Mouse (Mus musculus) midbrain, embryonic 15.5 days (tissue): ENCODE measurements at regions not wholly inside any gene's neighbourhood (a gene's known extent, or its start where the extent isn't known, plus 50 kb on each side); places are given as distances from the start of the nearest gene placed in this dataset.
"Not testable (repeated sequence)": the region's sequence is repeated elsewhere in the genome, so short reads cannot be mapped to it uniquely, and the experiment has no call there.

Experiments
- ATAC-seq: fragments of 200-750 bp; cut with Nextera tagmentation; replicated peaks from 2 replicates; pipeline ENCODE4 v1.8.0; 2017; ENCODE audit warnings: moderate TSS enrichment
- H3K27ac ChIP-seq: fragments of 300-500 bp; sonication (generic); 2 replicates; pipeline ENCODE4 v1.5.1; 2015; ENCODE audit warnings: mild to moderate bottlenecking, inconsistent platforms
- H3K27me3 ChIP-seq: fragments of 300-500 bp; sonication (generic); replicated peaks from 2 replicates; pipeline ENCODE4 v1.6.1; 2015; ENCODE audit warnings: inconsistent platforms
- H3K36me3 ChIP-seq: fragments of 300-500 bp; sonication (generic); replicated peaks from 2 replicates; pipeline ENCODE4 v1.6.1; 2015; ENCODE audit warnings: inconsistent platforms
- H3K4me1 ChIP-seq: fragments of 300-500 bp; sonication (generic); 2 replicates; pipeline ENCODE4 v1.6.1; 2015; ENCODE audit warnings: inconsistent platforms
- H3K4me2 ChIP-seq: fragments of 300-500 bp; sonication (generic); 2 replicates; pipeline ENCODE4 v1.6.1; 2015; ENCODE audit warnings: inconsistent platforms, mild to moderate bottlenecking, moderate library complexity
- H3K4me3 ChIP-seq: fragments of 300-500 bp; sonication (generic); 2 replicates; pipeline ENCODE4 v1.5.1; 2015; ENCODE audit warnings: mild to moderate bottlenecking, inconsistent platforms
- H3K9ac ChIP-seq: fragments of 300-500 bp; sonication (generic); 2 replicates; pipeline ENCODE4 v1.6.1; 2015; ENCODE audit warnings: mild to moderate bottlenecking, inconsistent platforms
- H3K9me3 ChIP-seq: fragments of 300-500 bp; sonication (generic); 2 replicates; pipeline ENCODE4 v1.6.1; 2016; ENCODE audit warnings: inconsistent platforms
- WGBS: fragments of 180-500 bp; shearing (Covaris S2); methylation state at CpG from one replicate; pipeline ENCODE4 v1.1.7; 2015; ENCODE audit warnings: mixed read lengths; 5-methylcytosine and 5-hydroxymethylcytosine counted together

DNA sequence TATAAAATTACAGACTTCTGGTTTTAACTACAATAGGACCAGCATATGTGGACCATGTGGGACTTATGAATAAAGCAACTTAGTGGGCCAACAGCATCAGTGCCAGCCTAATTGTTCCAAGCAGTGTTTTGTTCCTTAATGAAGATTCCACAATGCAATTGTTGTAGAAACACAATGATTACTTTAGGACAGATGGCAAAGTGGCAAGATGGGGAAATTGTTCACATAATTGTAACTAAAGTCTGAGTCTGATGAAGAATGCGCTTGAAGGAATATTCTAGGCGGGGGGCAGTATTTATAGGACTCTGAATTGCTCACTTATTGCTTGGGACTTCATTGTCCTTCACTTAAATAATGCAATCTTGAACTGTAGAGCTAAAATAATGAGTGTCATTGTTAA, 253.4 kb upstream of the Kcnj3 start:
- no peak overlapping the region for H3K4me2 ChIP-seq
- 76% methylated on average over 2 of the region's 2 CpGs for WGBS
- no peak for ATAC-seq

DNA sequence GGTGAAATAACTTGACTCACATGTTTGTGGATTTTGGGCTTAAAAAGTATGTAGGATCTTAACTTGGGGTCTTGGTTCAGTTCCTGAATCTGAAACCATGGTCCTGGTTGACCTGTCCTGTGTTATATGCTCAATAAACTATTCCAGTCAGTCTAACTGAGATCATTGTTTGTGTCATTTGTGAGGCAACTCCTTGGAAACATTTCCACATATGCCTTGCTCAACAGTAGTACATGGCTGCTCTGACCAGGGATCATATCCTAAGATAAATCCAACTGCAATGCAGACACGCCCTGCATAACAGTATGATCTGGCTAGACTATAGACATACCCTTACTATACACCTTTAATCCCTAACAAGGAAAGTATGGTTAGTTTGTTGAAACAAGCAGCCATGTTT, 228.9 kb upstream of the Kcnj3 start:
- H3K27me3 ChIP-seq, result no peaks in the 10 kb centered on the region
- H3K4me3 ChIP-seq, result no peak overlapping the region
- no peaks in the 10 kb centered on the region for H3K36me3 ChIP-seq
- 93% methylated on average over 1 of the region's 1 CpGs for WGBS
- H3K4me1 ChIP-seq, result no peaks in the 10 kb centered on the region
- no peak for ATAC-seq
- H3K9me3 ChIP-seq, result no peaks in the 10 kb centered on the region
- H3K27ac ChIP-seq, result no peak overlapping the region
- no peak overlapping the region for H3K4me2 ChIP-seq
- no peak overlapping the region for H3K9ac ChIP-seq

More for the DNA sequence above, 253.4 kb upstream of the Kcnj3 start:
- no peaks in the 10 kb centered on the region for H3K9me3 ChIP-seq
- H3K27ac ChIP-seq, result no peak overlapping the region
- H3K36me3 ChIP-seq, result no peaks in the 10 kb centered on the region
- no peaks in the 10 kb centered on the region for H3K27me3 ChIP-seq
- H3K4me1 ChIP-seq, result no peaks in the 10 kb centered on the region
- H3K4me3 ChIP-seq, result no peak overlapping the region
- no peak overlapping the region for H3K9ac ChIP-seq

DNA sequence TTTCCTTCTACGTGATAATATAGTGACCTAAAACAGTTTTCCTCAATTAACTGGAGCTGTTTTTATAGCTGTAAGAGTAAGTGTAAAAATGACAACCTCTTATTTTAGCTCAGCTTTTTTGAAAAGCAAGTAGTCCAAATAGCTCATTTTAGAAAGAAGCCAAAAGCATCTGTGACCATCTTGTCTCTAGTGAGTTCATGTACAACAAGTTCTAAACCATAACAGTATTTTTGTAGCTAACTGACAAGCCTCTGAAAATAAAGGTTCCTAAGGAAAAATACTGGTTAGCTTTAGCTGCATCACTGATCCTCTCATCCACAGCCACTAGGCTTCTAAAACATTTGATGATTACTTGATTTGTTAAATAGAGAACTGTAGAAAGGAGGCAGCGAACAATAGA, 227.2 kb upstream of the Kcnj3 start:
- Histone ChIP-seq H3K27ac (no peak overlapping the region), H3K27me3 (no peaks in the 10 kb centered on the region), H3K4me2 (no peak overlapping the region), H3K4me3 (no peak overlapping the region), H3K36me3 (no peaks in the 10 kb centered on the region), H3K9me3 (no peaks in the 10 kb centered on the region), H3K4me1 (no peaks in the 10 kb centered on the region), H3K9ac (no peak overlapping the region)
- no peak for ATAC-seq
- 87% methylated on average over 2 of the region's 2 CpGs for WGBS

DNA sequence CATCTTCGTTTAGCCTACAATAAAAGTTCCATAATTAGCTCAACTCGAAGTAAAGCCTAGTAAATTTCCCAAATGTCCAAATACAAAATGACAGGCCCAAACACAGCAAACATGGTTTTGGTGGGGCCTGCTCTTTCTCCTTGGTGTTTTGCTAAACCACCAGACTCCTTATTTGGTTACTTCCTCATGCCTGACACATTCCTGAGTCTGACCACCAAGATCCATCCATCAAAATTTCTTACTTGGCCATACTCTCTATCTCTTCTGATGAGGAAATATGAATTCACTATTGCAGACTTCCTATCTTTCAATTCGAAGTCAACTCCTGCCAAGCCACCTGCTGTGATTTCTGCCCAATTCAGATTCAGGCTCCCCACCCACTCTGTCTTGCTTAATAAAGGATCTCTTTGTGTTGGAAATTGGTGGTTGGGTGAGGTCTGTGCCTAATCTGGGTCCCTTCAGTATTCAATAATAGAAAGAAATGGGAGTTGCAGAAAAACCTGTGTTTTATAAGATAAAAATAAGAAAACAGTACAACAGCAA, 225.9 kb upstream of the Kcnj3 start:
- no peaks in the 10 kb centered on the region for H3K27me3 ChIP-seq
- no peak for ATAC-seq
- WGBS, result 62% methylated on average over 3 of the region's 3 CpGs

DNA sequence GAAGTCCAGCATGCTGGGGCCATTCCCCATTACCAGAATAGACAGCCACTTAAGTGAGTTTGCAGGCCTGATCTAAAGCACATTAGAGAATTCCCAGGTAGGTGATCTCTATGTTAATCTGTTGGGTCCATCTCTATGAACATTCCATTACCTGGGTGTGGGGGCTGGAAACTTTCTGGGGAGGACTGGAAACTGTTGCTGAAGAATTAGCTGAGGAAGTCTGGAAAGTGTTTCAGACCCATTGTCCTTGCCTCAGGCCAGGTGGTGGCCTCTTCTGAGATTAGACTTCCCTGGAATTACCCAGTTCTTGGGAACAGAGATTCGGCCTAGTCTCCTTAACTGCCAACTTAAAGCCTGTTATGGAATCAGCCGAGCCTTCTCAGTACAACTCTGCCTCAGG, 224.5 kb upstream of the Kcnj3 start:
- Histone ChIP-seq H3K4me2 (no peak overlapping the region), H3K9me3 (no peaks in the 10 kb centered on the region), H3K27ac (no peak overlapping the region), H3K4me3 (no peak overlapping the region), H3K27me3 (no peaks in the 10 kb centered on the region), H3K36me3 (no peaks in the 10 kb centered on the region), H3K4me1 (no peaks in the 10 kb centered on the region), H3K9ac (no peak overlapping the region)
- ATAC-seq, result no peak
- 84% methylated on average over 2 of the region's 2 CpGs for WGBS

More for the DNA sequence above, 225.9 kb upstream of the Kcnj3 start:
- no peaks in the 10 kb centered on the region for H3K9me3 ChIP-seq
- no peak overlapping the region for H3K27ac ChIP-seq
- H3K4me2 ChIP-seq, result no peak overlapping the region
- no peaks in the 10 kb centered on the region for H3K36me3 ChIP-seq
- no peak overlapping the region for H3K4me3 ChIP-seq
- no peaks in the 10 kb centered on the region for H3K4me1 ChIP-seq
- H3K9ac ChIP-seq, result no peak overlapping the region

DNA sequence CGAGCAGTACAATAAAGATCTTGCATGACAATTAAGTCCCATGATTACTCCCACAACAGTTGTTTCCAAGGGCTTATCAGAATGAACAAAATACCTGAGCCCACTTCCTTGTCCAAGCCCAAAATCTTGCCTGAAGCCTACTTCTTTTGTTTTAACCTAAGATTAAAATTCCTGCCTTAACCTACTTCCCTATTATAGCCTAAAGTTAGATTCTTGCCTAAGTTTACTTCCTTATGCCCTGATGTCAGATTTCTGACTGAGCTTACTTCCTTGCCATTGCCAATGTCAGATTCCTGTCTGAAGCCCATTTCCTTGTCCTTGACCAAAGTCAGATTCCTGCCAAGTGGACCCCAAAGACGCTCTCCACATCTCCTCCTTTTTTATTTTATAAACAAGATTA, 213.7 kb upstream of the Kcnj3 start:
- no peak for ATAC-seq
- no peaks in the 10 kb centered on the region for H3K9me3 ChIP-seq
- H3K4me3 ChIP-seq, result no peak overlapping the region
- H3K9ac ChIP-seq, result no peak overlapping the region
- no peaks in the 10 kb centered on the region for H3K27me3 ChIP-seq
- no peaks in the 10 kb centered on the region for H3K36me3 ChIP-seq
- H3K4me1 ChIP-seq, result no peaks in the 10 kb centered on the region
- no peak overlapping the region for H3K27ac ChIP-seq
- WGBS, result 73% methylated on average over 2 of the region's 2 CpGs
- no peak overlapping the region for H3K4me2 ChIP-seq

DNA sequence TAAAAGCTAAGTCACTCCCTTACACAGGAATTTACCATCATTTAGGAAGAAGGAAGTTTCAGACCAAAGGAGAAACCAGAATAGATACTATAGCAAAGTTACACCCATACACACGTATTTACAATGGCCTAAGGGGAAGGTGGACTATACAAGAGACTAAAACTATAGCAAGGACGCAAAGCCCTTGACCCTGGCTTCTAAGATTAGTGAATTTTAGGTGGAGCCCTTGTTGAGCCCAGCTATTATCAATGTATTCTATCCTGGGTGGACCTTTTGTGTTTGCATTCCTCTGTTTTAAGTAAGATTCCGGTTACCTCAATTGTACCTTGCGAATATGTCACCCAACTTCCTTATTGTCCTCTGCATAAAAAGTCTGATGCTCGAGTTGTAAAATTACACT, 213.0 kb upstream of the Kcnj3 start:
- not testable (repeated sequence) for ATAC-seq
- WGBS, result 90% methylated on average over 5 of the region's 5 CpGs

DNA sequence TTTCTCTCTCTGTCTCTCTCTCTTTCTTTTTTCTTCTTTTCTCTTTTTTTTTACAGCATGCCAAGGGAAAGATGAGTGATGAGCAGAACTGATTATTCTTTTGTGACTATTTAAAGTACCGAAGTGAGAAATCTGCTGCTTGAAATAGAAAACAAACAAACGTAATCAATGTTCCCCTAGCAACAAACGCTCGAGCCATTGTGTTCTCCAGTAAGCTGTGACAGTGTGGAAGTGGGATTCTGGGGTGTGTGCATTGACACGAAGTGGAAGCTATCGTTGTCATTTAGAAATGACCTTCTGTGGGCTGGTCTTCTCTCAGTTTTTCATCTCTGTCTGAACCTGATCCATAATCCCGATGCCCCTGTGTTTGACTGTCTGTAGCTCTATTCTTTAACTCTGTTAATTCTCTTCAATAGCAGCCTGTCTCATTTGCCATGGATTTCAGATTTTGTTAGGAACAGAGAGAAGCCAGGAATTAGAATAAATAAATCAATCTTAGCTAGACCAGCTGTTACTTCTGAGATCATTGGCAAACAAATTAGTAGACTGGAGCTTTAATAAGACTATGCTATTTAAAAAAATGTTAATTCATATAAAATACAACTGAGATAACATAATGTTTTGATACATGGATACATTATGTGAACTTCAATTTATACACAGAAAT, 207.5 kb upstream of the Kcnj3 start:
- 33% methylated on average over 7 of the region's 7 CpGs for WGBS
- H3K4me3 ChIP-seq, result no peak overlapping the region
- H3K27ac ChIP-seq, result no peak overlapping the region
- no peak overlapping the region for H3K4me2 ChIP-seq
- H3K9ac ChIP-seq, result no peak overlapping the region
- H3K4me1 ChIP-seq, result no peaks in the 10 kb centered on the region
- no peaks in the 10 kb centered on the region for H3K27me3 ChIP-seq
- H3K9me3 ChIP-seq, result no peaks in the 10 kb centered on the region
- no peaks in the 10 kb centered on the region for H3K36me3 ChIP-seq
- ATAC-seq, result peak; percentile 42; the same call in 1 of the 2 replicates

More for the DNA sequence above, 213.0 kb upstream of the Kcnj3 start:
- H3K4me2 ChIP-seq, H3K27me3 ChIP-seq, H3K9me3 ChIP-seq, H3K36me3 ChIP-seq, H3K9ac ChIP-seq, H3K27ac ChIP-seq, H3K4me1 ChIP-seq, H3K4me3 ChIP-seq: not testable (repeated sequence)

DNA sequence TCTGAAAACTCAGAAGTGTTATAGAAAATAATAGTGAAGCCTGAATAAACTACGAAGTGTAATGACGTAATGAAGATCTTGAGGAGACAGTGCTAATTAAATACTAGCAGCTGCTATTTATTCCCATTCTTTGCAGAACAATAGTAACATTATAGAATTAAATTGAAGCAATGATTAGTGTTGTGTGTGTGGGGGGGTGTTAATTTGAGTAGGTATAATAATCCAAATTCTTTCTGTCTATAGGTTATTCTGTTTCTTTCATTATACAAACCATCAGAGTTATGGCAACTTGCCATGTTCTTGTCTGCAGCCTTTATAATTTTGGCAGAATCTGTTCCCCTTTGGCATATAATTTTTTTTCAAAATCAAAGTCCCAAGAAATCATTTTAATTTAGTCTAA, 203.9 kb upstream of the Kcnj3 start:
- Histone ChIP-seq H3K9ac (no peak overlapping the region), H3K27me3 (no peaks in the 10 kb centered on the region), H3K36me3 (no peaks in the 10 kb centered on the region), H3K4me3 (no peak overlapping the region), H3K9me3 (no peaks in the 10 kb centered on the region), H3K4me1 (no peaks in the 10 kb centered on the region), H3K4me2 (no peak overlapping the region), H3K27ac (no peak overlapping the region)
- WGBS, result 80% methylated on average over 2 of the region's 2 CpGs
- ATAC-seq, result no peak

DNA sequence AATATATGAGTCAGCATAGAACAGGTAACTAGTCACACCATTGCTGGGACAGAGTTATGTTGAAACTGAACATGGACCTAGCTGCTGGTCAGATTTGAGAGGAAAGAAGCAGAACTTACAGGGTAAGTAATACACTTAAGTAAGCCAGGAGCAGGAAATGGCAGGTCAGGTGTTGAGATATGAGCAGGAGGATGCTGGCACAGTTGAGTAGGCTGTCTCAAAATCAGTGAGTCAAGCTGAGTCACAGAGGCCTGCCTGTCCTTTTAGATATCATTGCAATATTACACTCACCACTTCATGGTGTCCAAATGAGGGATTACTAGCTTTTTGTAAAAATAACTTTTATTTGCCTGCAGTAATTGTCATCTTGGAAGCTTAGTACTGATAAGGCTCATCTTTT, 182.6 kb upstream of the Kcnj3 start:
- no peaks in the 10 kb centered on the region for H3K27me3 ChIP-seq
- ATAC-seq, result no peak

DNA sequence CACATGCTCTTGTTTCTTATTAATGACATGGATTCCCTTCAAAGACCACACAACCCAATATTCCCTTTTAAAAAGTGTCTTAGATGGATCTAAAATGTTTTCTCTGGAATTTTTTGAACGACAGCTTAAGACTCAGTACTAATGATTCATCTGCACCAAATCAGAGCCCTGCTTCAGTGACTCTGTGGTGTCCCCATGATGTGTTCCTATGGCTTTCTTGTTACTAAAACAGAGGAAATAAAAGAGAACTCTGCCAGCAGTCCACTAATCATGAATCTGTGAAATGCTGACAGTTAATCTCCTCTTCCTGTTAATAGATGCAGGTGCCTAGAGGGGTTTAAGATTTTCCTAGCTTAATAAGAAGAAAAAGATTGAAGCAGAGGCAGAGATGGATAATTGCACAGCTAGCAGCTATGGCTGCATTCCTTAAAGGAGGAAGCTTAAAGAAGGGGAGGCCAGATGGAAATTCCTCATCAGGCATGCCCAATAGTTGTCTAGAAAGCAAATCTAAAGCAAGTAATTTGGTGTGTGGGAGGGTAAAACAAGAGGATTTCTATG, 173.0 kb upstream of the Kcnj3 start:
- H3K27ac ChIP-seq, result peak overlapping the region; percentile 19; the same call in 1 of the 2 replicates
- no peaks in the 10 kb centered on the region for H3K36me3 ChIP-seq
- peak; percentile 80 for ATAC-seq
- WGBS, result 37% methylated on average over 1 of the region's 1 CpGs
- no peak overlapping the region for H3K4me3 ChIP-seq
- H3K9ac ChIP-seq, result no peak overlapping the region
- no peaks in the 10 kb centered on the region for H3K27me3 ChIP-seq
- no peaks in the 10 kb centered on the region for H3K9me3 ChIP-seq
- no peaks in the 10 kb centered on the region for H3K4me1 ChIP-seq
- H3K4me2 ChIP-seq, result no peak overlapping the region

More for the DNA sequence above, 182.6 kb upstream of the Kcnj3 start:
- Histone ChIP-seq H3K27ac (no peak overlapping the region), H3K4me2 (no peak overlapping the region), H3K36me3 (no peaks in the 10 kb centered on the region), H3K9me3 (no peaks in the 10 kb centered on the region), H3K9ac (no peak overlapping the region), H3K4me3 (no peak overlapping the region), H3K4me1 (no peaks in the 10 kb centered on the region)

DNA sequence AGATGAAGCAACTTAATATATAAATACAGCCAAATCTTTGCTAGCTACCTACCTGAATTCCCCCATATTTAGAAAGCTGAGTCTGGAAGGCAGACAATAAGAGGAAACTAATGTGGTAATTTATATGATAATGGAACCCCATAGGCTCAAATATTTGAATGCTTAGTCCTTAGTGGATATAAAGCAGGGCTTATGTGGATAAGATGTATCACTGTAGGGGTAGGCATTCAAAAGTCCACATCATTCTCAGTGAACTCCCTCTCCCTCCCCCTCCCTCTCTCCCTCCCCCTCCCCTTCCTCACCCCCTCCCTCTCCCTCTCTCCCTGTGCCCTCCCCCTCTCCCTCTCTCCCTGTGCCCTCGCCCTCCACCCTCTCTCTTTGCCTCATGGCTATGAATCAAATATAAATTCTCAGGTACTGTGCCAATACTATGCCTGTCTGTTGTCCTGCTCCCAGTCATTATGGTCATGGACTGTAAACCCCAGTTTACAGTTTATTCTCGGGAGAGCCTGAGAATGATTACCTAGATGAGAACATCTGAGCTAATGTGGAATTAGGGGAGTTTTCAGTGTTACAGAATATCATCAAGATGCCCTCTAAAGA, 171.8 kb upstream of the Kcnj3 start:
- WGBS, result 73% methylated on average over 1 of the region's 2 CpGs
- Histone ChIP-seq H3K4me2 (no peak overlapping the region), H3K27me3 (no peaks in the 10 kb centered on the region), H3K4me3 (no peak overlapping the region), H3K9me3 (no peaks in the 10 kb centered on the region), H3K36me3 (no peaks in the 10 kb centered on the region), H3K4me1 (no peaks in the 10 kb centered on the region), H3K9ac (no peak overlapping the region), H3K27ac (no peak overlapping the region)
- ATAC-seq, result peak; percentile 52; the same call in 1 of the 2 replicates

DNA sequence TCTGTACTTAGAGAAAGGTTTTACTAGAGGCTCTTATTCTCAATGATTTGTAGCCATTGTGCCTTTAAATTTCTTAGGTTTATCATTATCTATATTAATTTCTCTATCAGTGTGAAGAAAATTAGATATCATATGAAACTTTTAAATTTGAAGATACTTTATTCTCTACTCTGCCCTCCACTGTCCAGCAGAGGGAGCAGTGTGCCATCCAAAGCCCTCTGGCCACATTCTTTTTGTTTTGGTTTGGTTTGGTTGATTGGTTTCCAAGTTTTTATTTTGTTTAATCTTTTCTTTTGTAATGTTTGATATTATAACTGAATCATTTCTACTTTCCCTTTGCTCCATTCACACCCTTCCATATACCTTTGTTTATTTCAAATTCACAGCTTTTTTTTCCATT, 129.4 kb upstream of the Kcnj3 start:
- no peaks in the 10 kb centered on the region for H3K9me3 ChIP-seq
- ATAC-seq, result no peak
- H3K4me3 ChIP-seq, result no peak overlapping the region
- no peak overlapping the region for H3K9ac ChIP-seq
- H3K4me1 ChIP-seq, result no peaks in the 10 kb centered on the region
- no peaks in the 10 kb centered on the region for H3K36me3 ChIP-seq
- no peak overlapping the region for H3K27ac ChIP-seq
- no peaks in the 10 kb centered on the region for H3K27me3 ChIP-seq
- H3K4me2 ChIP-seq, result no peak overlapping the region
